Mouse (Mus musculus): ENCODE measurements around the gene Smyd1. TPM values are rescaled to one million over a fixed set of nuclear protein-coding genes. Genes with fewer than 3 reads are reported as not detected.
"Not testable (repeated sequence)": the region's sequence is repeated elsewhere in the genome, so short reads cannot be mapped to it uniquely, and the experiment has no call there.

Smyd1 gene
- total RNA-seq, 1 experiment from 2014 or later, result 0.30 TPM

DNA sequence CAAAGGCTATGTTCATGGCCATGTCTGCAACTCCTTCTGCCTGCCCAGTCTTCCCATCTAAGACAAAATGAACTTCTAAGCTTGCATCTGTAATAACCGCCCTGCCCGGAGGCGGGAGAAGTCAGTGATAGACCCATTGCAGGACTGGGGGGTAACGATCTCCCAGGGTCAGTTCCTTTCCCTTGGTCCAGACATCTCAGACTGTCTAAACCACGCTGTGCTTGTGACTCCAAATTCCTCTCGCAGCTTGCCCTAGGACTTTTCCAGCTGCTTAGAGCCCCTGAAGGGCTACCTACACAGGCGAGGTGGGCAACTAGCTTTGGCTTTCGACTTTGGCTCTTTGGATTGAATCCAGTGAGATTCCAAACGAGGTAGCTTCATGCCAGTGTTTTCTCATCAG, 2.8 kb upstream of the Smyd1 start:
- DNase-seq, result no peak

DNA sequence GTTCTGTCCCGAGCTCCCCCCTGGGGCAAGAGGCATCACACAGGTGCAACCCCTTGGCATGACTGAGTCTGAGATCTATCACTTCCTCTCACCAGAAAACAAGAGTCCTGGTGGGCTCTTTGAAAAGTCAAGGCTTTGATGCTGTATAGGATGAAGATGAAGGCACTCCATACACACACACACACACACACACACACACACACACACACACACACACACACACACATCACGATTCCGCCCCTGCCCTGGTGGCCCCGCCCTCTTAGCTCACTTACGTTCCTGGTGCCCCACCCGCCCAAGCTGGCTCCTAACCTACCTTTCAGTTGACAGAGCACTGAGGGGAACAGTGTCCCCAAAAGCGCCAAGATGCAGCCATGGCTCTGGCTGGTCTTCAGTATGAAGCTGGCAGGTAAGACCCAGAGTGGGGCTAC, 473 bp upstream of the Smyd1 start, which contains the start of gene Cd8b1:
Gene Cd8b1, plus strand, starts transcription at position 298 of the 431 bp plus-strand sequence.
- no peak for DNase-seq

DNA sequence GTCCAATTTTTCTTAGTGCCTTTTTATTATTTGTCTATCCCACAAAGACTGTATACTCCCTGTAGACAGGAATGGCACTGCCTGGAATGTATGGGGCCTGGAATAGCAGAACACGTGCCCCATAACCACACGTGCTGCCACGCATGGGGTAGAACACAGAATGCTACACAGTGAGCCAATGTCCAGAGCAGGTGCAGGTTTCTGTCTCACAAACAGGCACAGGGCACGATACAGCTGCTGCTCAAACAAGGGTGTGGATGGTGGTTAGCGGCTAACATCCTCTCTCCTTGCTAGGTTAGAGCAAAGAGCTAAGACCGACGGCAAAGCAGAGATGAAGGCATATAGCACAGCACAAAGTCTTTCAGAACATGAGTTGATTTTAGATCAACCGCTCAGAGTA, 14.5 kb downstream of the Smyd1 start:
- DNase-seq, result no peak

DNA sequence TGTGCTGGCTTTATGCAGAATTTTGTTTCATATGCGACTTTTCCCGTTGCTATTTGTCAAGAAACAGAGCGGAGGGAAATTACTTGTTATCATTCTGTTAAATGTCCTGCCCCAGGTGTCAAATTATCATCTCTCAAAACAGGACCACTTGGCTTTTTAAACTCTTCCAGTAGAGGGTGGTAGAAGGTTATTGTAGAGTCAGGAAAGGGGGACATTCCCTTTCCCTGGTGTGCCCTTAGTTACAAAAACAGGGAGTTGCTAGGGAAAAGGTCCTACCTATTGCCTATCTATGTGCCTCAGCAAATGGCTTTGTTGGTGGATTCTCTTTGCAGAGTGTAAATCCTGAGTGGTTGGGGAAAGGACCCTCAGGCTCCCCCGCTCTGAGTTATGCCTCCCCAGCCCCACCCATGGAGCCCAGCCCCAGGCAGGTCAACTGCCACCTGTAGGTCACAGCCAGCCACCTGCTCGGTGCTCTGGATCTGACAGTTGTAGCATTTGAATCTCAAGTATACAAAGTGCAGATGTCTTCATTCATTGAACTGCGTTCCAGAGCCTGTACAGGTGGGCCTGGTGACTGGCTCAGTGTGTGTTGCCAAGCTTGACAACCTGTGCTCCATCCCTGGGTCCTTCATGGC, 19.8 kb downstream of the Smyd1 start:
- DNase-seq, result no peak

DNA sequence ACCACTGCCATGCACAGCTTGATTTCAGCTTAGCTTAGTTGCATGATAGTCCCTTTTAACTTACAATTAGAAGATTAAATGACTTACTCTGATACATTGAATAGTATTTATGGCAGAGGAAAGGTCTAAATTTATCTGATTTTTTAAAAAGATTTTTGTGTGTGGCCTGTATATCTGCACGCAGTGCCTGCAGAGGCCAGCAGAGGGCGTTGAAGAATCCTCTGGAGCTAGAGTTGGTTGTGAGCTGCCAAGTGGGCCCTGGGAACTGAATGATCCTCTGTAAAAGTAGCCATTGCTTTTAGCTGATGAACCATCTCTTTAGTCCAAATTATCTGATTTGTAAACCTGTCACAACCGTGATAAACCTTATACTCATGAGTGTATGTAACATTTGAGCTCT, 23.3 kb downstream of the Smyd1 start:
- peak; percentile 16 for DNase-seq

DNA sequence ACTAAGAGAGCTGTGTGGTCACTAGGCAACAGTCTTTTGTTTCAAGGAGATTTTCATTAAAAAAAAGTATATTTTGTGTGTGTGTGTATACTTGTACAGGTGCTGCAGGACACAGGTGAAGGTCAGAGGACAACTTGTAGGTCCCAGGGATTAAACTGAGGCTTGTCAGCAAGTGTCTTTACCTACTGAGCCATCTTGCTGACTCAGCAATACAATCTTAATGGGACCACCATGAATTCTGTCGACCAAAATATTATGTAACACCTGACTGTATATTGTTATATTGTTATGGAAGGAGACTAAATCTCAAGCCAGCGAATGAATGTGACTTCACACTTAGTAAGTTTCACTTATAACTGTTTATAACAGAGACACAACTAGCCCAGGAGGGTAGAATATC, 24.0 kb downstream of the Smyd1 start:
- DNase-seq, result no peak

DNA sequence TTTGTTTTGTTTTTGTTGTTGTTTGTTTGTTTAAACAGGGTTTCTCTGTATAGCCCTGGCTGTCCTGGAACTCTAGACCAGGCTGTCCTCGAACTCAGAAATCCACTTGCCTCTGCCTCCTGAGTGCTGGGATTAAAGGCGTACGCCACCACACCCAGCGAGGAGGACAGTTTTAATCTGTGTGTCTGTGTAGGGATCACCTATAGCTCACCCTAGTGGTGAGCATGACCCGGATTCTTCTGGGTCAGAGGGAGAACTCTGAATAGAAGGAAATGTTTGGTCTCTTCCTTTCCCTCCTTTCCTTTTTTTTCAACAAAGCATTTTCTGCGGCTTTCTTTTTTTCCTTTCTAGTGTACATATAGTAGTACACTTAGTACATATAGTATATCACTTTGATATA, 26.7 kb downstream of the Smyd1 start:
- no peak for DNase-seq

DNA sequence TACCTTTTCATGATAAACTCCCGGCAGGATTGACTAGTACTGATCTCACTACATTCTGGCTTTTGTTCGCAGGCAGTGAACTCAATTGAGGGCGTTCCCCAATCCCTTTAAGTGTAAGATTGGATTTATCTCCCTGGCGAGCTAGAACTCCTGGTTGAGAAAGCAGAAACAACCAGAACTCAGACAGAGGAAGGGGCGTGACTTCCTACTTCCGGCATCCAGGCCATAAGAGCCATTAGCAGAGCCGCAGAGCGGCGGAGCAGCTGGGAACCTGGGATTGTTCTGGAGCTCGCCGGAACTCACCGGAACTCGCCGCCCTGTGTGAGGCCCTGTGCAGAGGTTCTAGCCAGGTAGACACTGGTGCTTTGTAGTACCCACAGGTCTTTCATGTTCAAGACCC, 28.5 kb downstream of the Smyd1 start:
- no peak for DNase-seq

DNA sequence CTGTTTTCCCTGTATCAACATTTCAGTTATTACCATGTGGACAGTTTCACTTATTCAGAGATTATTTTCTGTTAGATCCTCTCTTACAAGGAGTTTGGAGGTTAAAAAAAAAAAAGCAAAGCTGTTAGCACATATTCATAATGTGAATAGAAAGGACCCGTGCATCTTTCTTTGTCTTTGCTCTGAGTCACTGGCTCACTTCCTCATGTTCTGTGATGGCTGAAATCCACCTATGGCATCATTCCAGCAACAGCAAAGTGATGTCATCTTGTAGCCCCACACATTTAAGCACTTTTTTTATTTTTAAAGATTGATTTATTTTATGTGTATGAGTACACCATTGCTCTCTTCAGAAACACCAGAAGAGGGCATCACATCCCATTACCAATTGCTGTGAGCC, 42.6 kb downstream of the Smyd1 start:
- no peak for DNase-seq

DNA sequence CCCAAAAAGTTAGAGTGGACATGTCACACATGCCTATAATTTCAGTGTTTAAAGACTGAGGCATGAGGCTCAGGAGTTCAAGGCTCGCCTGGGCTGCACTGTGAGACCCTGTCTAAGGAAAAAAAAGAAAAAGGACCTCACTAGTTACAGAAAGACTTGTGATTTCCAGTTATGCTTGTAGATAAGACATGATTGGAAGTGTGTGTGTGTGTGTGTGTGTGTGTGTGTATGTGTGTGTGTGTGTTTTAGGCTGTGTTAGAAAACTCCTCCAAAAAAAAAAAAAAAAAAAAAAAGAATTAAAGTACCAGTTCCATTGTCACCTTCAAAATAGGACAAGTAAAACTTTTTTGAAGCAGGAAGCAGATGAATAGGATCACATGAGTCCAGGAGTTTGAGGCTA, 47.4 kb downstream of the Smyd1 start:
- no peak for DNase-seq

DNA sequence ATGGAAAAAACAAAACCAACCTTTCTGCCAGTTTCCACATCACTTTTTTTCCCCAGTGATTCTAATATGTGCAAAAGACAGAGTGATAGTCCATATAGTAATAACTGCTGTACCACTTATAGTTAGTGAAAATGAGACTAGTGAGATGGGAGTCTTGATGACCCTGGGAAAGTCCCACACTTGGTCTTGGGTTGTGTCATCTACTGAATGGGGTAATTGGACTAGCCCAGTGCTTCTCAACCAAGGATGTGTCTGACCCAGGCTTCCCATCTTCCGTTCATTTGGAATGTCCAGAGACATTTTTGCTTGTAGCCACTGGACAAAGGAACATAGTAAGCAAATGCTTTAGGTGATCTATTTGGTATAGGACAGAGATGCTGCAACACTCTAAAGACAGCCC, 48.3 kb downstream of the Smyd1 start:
- no peak for DNase-seq

DNA sequence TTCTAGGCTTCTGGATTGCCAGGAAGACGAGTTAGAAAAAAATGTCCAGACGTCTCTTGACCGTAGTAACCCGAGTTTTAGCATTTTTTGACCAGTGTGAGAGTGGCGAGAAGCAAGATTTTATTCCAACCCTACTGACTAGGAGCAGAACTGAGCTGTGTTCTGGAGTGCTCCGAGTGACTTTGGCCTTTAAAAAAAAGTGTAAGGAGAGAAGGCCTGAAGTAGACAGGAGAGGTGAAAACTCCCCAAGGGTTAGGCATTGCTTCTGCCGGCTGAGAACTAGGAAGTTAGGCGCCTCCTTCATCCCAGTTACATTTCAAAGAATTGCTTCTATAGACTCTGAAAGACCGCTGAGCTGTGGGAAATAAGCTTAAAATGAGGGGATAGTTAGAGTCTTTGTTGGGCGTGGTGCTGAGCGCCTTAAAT, 49.7 kb downstream of the Smyd1 start:
- no peak for DNase-seq

DNA sequence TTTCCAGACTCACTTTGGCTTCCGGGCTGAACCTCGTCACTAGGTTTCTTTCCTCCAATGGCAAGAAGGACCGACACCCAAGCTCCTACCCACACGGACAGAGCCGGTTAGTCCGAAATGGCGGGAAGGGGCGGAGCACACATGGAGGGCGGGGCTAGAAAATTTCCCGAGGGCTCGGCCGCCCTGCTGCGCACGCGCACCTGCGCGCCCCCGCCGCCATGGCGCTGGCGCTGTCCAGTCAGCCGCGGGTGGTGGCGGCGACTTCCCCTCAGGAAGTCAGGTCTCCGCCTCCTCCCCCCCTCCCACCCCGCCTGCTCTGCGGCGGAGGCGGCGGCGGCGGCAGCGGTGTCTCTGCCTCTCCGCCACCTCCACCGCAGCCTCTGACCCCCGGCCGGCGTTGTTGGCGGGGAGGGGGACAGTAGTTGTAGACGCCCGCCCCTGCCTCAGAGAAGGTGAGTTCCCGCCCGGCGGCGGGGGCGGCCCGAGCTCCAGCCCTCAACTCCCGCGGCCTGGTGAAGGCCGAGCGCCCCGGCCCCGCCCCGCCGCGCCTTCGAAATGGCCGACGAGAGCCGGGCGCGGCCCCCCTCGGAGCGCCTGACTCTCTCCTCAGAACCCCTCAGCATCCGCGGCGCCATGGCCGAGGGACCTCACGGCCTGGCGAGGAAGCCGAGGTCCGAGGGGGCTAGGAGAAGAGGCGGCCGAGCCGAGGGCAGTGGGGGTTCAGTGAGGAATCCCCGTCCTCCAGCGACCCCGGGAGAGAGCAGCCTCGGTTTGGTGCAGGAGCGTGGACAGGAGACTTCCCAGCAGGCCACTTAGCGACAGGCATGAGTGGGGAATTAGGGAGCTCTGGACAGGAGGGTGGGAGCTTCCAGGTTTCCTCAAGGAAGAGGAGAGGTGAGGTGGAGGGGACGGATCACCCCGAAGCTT, 50.4 kb downstream of the Smyd1 start, which contains the start of gene Krcc1:
Gene Krcc1, plus strand, starts transcription at position 289 of the 927 bp plus-strand sequence.
- DNase-seq, result peak; percentile 98

DNA sequence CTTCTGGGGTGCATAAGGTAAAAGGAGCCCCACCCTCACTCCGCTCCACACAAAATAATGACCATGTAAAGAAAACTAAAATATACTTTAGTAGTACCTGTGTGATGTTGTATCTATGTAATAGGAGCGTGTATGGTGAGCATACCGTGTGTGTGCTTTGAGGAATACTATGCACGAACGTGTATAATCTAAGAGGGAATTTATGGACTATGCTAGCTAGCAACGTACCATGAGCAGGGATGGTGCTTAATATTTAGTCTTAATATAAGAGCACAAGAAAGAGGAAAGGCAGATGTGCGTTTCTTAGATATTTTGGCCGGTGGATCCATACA, 51.0 kb downstream of the Smyd1 start:
- no peak for DNase-seq

DNA sequence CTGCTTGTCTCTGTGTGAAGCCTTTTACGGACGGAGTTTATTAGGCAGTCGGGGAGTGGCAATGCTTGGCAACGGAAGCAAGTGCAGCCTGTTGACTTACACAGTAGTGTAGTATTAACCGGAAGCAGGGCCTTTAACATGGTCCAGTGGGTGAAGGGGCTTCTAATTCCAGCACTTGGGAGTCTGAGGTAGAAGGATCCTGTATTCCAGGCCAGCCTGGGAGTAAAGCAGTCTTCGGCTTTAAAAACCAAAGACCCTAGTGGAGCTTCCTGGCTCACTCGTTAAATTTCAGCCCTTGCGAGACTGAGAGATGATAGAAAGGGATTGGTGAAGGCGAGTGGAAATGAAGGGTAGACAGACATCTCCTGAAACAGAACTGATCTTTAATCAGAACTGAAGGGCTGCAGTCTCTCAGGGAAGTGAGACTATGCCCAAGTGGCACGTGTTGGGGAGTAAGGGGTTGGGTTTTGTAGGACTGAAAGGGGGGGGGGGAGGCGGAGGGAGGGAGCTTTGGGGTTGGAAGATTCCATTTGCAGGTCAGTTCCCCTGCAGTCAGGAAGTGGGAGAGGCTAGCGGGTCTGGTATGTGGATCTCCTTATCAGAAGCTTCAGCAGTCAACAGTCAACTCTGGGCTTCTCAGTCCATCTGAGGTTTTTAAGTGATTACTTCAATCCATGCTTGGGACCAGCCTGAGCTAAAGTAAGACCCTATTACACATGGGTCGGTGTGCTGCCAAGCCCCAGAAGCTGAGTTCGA, 51.6 kb downstream of the Smyd1 start:
- DNase-seq, result peak; percentile 41

DNA sequence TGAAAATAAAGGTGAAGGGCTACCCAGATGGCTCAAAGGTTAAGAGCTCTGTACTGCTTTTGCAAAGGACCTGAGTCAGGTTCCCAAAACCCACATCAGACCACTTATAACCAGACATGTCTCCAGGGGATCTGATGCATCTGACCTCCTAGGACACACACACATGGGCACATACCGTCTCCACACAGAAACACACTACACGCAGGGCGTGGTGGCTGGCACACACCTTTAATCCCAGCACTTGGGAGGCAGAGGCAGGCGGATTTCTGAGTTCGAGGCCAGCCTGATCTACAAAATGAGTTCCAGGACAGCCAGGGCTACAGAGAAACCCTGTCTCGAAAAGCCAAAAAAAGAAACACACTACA, 52.4 kb downstream of the Smyd1 start:
- DNase-seq, result not testable (repeated sequence)

DNA sequence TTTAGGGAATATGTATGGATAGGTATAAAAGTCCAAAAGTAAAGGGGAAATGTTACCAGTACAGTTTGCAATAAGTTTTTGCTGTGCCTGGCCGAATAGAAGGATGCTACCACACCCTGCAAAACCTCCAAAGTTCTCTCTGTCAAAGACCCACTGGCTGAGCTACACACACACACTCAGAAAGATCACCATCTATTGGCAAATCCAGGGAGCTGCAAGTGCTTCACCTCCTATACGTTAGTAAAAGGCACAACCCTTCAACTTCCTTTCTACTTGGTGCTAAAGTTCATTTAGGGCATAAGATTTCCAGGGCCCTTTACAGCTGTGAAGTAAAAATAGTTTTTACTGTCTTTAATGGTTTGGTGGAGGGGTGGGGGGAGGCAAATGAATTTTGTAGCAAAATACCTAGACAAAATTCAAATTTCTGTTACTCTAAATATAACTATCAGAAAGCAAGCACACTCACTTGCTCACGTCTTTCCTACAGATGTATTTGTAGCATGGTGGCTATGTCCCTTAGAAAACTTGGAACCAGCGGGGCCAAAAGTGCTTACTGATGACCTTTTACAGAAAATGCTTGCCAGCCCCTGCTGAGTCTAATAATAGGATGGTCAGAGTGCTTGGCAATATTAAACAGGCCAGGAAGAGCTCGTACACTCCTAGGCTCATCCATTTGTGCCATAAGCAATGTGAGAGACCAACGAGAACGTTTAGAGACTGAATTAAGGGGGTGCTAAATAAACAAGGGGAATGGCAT, 52.9 kb downstream of the Smyd1 start:
- no peak for DNase-seq

DNA sequence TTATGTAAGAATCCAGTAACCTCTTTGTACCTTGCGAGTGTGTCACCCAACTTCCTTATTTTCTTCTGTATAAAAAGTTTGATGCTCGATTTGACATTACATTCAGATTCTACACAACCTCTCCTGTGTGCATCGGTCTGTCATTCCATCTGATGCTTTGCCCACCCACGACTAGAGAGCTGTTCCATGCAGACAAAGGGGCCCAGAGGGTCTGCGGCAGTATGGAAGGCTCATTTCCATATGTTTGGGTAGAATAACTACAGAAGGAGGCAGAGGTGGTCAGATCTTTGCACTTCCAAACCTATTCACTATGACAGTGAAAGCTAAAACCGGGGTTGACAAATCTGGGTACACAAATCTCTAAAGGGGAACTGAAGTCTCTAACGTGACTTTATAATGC, 54.4 kb downstream of the Smyd1 start:
- not testable (repeated sequence) for DNase-seq

DNA sequence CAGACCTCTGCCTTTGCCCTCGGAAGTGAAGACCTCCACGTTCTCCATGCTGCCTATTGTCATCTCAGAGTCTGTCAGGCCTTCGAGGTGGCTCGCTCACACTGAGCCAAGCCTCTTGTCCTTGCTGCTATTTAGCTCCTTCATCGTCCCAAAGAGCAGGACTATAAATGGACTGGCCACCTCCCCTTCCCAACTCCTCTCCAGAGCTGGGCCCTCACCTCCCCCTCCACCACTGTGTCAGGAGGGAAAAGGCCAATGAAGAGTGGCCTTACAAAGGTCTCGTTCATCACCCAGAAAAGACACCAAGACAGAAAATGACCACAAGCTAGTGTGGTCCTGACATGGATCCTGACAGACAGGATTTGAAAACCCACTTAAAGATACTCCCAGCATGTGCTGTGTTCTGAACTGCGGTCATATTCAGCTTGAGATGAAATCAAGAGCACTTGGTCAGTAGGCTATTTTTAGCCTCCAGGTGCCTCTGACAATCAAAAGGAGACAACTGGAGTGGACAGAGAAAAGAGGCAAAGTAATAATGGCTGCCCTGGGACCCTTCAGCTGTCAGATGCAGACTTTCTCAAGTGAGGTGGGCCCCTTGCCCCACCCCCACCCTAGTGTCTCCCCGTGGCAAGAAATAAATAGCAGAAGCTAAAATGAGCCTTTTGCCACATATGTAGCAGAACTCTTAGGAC, 59.7 kb downstream of the Smyd1 start:
- no peak for DNase-seq

DNA sequence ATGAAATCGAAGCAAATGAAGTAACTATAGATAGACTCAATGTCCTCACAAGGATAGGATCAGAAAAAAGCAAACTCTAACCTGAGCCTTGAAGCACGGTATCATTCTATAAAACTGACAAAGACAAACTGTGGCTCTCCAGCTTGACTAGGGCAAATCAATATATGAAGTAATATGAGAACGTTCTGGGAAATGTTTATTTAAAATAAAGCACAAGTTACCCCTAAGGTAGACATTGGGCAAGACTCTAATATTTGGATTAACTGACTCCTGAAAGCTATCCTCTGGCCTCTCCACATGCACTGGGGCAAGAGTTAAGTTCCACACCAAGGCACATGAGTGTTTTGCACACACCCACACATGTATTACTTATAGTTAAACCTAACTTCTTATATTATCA, 61.0 kb downstream of the Smyd1 start:
- no peak for DNase-seq

DNA sequence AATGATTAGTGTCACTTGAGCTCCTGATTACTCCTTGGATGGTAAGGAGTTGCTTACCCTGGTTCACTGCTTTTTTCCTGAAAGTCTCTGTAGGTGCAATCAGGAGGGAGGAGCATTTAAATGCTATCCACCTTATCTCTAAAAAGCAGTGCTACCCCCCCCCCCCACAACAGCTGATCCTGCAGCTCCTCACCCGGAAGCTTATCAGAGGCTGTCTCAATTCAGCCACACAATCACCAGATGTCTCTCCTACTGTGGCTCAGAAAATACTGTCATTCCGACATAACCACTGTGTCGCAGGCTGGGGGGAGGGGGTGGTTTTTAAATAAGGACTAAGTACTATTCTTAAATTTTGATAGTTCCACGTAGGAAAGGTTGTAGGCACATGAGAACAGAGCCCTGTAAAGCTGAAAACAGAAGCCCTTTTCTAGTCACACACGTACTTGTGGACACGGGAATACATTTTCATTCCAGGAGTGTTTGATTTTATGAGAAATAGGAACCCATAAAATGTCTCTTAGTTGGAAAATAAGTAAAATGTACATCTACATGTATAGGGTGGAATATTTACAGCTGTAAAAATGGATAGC, 61.9 kb downstream of the Smyd1 start:
- DNase-seq, result no peak

All from adrenal gland, postnatal 25 days (tissue).